Mouse (Mus musculus) olfactory bulb, adult 2 months (tissue): ENCODE data around the gene Olfr666. TPM values are rescaled to one million over a fixed set of nuclear protein-coding genes. Genes with fewer than 3 reads are reported as not detected.

Experiments used
- H3K27ac ChIP-seq: fragments of 200-500 bp; 2 replicates; pipeline ENCODE4 v1.5.1; 2012; ENCODE audit warnings: low read depth, low read length; ENCODE audit not compliant: insufficient read depth
- H3K4me1 ChIP-seq: fragments of 200-500 bp; 2 replicates; pipeline ENCODE4 v1.6.1; 2012; ENCODE audit warnings: low read length; ENCODE audit not compliant: control insufficient read depth, insufficient read depth
- H3K4me3 ChIP-seq: fragments of 200-500 bp; 2 replicates; pipeline ENCODE4 v1.5.1; 2012; ENCODE audit warnings: mild to moderate bottlenecking, low read depth, low read length, moderate library complexity; ENCODE audit not compliant: insufficient read depth
- CTCF ChIP-seq: fragments of 200-500 bp; IDR thresholded peaks from 2 replicates; pipeline ENCODE4 v1.5.1; 2012; ENCODE audit warnings: low read depth, mild to moderate bottlenecking, low read length, moderate library complexity; ENCODE audit not compliant: insufficient read depth
- POLR2A ChIP-seq: fragments of 200-500 bp; IDR thresholded peaks from 2 replicates; pipeline ENCODE4 v1.6.1; 2012; ENCODE audit warnings: mild to moderate bottlenecking, low read depth, low read length, moderate library complexity; ENCODE audit not compliant: insufficient read depth
- WGBS: fragments of 180-500 bp; shearing (Covaris S2); methylation state at CpG from one replicate; pipeline ENCODE4 v1.1.7; 2018; 5-methylcytosine and 5-hydroxymethylcytosine counted together
- polyA plus RNA-seq: library from polyadenylated mRNA; stranded (reverse); fragments of >200 nt; gene quantifications from 2 replicates; pipeline ENCODE4 v1.2.4, GENCODE M21; 2012; ENCODE audit warnings: low replicate concordance; ENCODE audit not compliant: missing spikeins, insufficient read depth, insufficient read length

Gene Olfr666
- polyA plus RNA-seq, 1 experiment = not detected

DNA sequence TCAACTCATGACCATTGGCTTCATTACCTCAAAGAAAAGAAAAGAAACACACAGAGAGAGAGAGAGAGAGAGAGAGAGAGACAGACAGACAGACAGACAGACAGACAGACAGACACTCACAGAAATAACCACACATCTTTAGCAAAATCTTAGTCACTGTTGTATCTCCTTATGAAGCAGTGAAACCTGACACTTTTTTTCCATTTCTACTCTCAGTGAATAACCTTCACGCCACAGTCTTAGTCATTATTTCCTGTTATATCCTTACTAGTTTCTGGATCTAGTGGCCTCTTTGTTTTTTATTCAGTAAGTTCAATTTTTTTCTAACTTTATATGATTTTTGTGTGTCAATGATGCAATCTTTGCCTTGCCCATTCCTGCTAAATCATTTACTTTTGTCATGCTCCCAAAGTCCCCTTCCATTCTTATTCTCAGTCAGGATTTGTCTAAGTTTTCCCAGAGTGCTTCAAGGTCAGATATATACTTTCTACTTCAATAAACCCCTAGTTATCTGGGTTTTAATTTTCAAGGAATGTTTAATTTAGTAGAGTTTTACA lies 51.9 kb downstream of the Olfr666 start:
- no peak for TF ChIP-seq POLR2A
- no peak for TF ChIP-seq CTCF
- Histone ChIP-seq H3K4me3 (no peak overlapping the region), H3K4me1 (no peaks in the 10 kb centered on the region), H3K27ac (no peak overlapping the region)
- 87% methylated on average over 1 of the region's 1 CpGs for WGBS

- no peak within 1 kb of the TSS for H3K4me3 ChIP-seq
- H3K27ac ChIP-seq = no peak within 1 kb of the TSS
- 62% methylated on average over 1 of the region's 1 CpGs for WGBS
- no peak for TF ChIP-seq POLR2A
- no peak for TF ChIP-seq CTCF
- no peaks in the 10 kb centered on the region for H3K4me1 ChIP-seq
Observed at GRCm38 (mm10) chr7:104842503-104842902, 53.2 kb downstream of the Olfr666 start, which contains the start of gene Usp17lb. TSS of gene Usp17lb (minus strand) at chr7:104842603.

Other genes starting within 250 kb of the Olfr666 start
- gene Olfr658, start 248.6 kb downstream of the Olfr666 start, polyA plus RNA-seq = not detected in 2 replicates
- not detected in 2 replicates for gene Olfr659, start 229.2 kb downstream of the Olfr666 start, polyA plus RNA-seq
- not detected in 2 replicates for gene Olfr661, start 209.5 kb downstream of the Olfr666 start, polyA plus RNA-seq
- not detected in 2 replicates for gene Usp17le, start 118.5 kb downstream of the Olfr666 start, polyA plus RNA-seq
- gene Usp17lb, start 53.3 kb downstream of the Olfr666 start, polyA plus RNA-seq = not detected in 2 replicates
- not detected in 2 replicates for gene Usp17la, start 38.9 kb downstream of the Olfr666 start, polyA plus RNA-seq
- gene Olfr665, start 17.9 kb downstream of the Olfr666 start, polyA plus RNA-seq = not detected in 2 replicates
- gene Olfr667, start 25.5 kb upstream of the Olfr666 start, polyA plus RNA-seq = not detected in 2 replicates
- not detected in 2 replicates for gene Olfr668, start 32.1 kb upstream of the Olfr666 start, polyA plus RNA-seq
- gene Olfr669, start 38.3 kb upstream of the Olfr666 start, polyA plus RNA-seq = not detected in 2 replicates
- not detected in 2 replicates for gene Olfr670, start 66.7 kb upstream of the Olfr666 start, polyA plus RNA-seq
- not detected in 2 replicates for gene Olfr671, start 83.2 kb upstream of the Olfr666 start, polyA plus RNA-seq
- gene Olfr672, start 106.1 kb upstream of the Olfr666 start, polyA plus RNA-seq = not detected in 2 replicates
- not detected in 2 replicates for gene Olfr675, start 132.5 kb upstream of the Olfr666 start, polyA plus RNA-seq
- not detected in 2 replicates for gene Olfr676, start 136.7 kb upstream of the Olfr666 start, polyA plus RNA-seq
- gene Olfr677, start 155.4 kb upstream of the Olfr666 start, polyA plus RNA-seq = not detected in 2 replicates
- not detected in 2 replicates for gene Olfr678, start 168.5 kb upstream of the Olfr666 start, polyA plus RNA-seq
- gene Olfr679, start 185.3 kb upstream of the Olfr666 start, polyA plus RNA-seq = not detected in 2 replicates
- not detected in 2 replicates for gene Olfr680-ps1, start 196.9 kb upstream of the Olfr666 start, polyA plus RNA-seq
- not detected in 2 replicates for gene Olfr681, start 220.9 kb upstream of the Olfr666 start, polyA plus RNA-seq